Comparison of ENCODE assay signal across 8 mouse cellular contexts in genomic region chr4:134252911-134253721, GRCm38 (mm10). TPM values are rescaled to one million over a fixed set of nuclear protein-coding genes. Genes with fewer than 3 reads are reported as not detected.
DNase-seq lines count a peak whose midpoint lies in the region; ATAC-seq and TF ChIP-seq lines count a peak whose summit lies in the region.

No protein-coding gene starts in this region.

- H3K4me2 ChIP-seq in hindbrain, embryonic 15.5 days = peak overlapping the region; percentile 89
- H3K4me2 ChIP-seq in liver, embryonic 15.5 days = 0 out of 2 replicates have a peak overlapping the region, but pooled peaks have one; percentile 67

- H3K9me3 ChIP-seq in E14TG2a.4 (ENCODE audit: low read length) = no peaks in the 10 kb centered on the region
- H3K9me3 ChIP-seq in hindbrain, embryonic 15.5 days = no peaks in the 10 kb centered on the region
- no peaks in the 10 kb centered on the region for H3K9me3 ChIP-seq in liver, embryonic 15.5 days (replicated peaks)

- intact Hi-C loops in left cerebral cortex, postnatal 4 days (cut with DNase I) = no loop called here

- peak overlapping the region; percentile 86; the same call in 1 of the 2 replicates for H3K27ac ChIP-seq in hindbrain, embryonic 15.5 days (replicated peaks)
- H3K27ac ChIP-seq in liver, embryonic 15.5 days (replicated peaks) = no peak overlapping the region

- WGBS in hindbrain, embryonic 15.5 days = 9% methylated on average over 15 of the region's 15 CpGs
- 12% methylated on average over 15 of the region's 15 CpGs for WGBS in liver, embryonic 15.5 days (ENCODE audit: insufficient replicate concordance)

- H3K27me3 ChIP-seq in E14TG2a.4 (ENCODE audit: insufficient read depth, low read length) = peaks cover 63% of the 10 kb centered on the region
- H3K27me3 ChIP-seq in hindbrain, embryonic 15.5 days = peaks cover 42% of the 10 kb centered on the region
- H3K27me3 ChIP-seq in liver, embryonic 15.5 days = peaks cover 95% of the 10 kb centered on the region

- H3K4me3 ChIP-seq in E14TG2a.4 (replicated peaks; ENCODE audit: low read length) = peak overlapping the region; percentile 78
- H3K4me3 ChIP-seq in hindbrain, embryonic 15.5 days = peak overlapping the region; percentile 56
- peak overlapping the region; percentile 22; the same call in 1 of the 2 replicates for H3K4me3 ChIP-seq in liver, embryonic 15.5 days (replicated peaks)

- no peak for ATAC-seq in hindbrain, embryonic 15.5 days (ENCODE audit: low FRiP score, low read depth)
- no peak for ATAC-seq in liver, embryonic 15.5 days (ENCODE audit: insufficient read depth)
- no peak for ATAC-seq in monocyte, adult 5-6 weeks (replicated peaks; ENCODE audit: insufficient number of reproducible peaks, low FRiP score, low TSS enrichment, poor library complexity, severe bottlenecking)

- no peak for TF ChIP-seq CTCF in E14TG2a.4 (conservative IDR thresholded peaks at IDR 0.05; ENCODE audit: low read length)

- H3K9ac ChIP-seq in hindbrain, embryonic 15.5 days = 0 out of 2 replicates have a peak overlapping the region, but pooled peaks have one; percentile 3
- no peak overlapping the region for H3K9ac ChIP-seq in liver, embryonic 15.5 days

- H3K4me1 ChIP-seq in E14TG2a.4 (replicated peaks; ENCODE audit: low read depth, low read length) = peaks cover 89% of the 10 kb centered on the region
- peaks cover 50% of the 10 kb centered on the region for H3K4me1 ChIP-seq in hindbrain, embryonic 15.5 days (replicated peaks)
- peaks cover 48% of the 10 kb centered on the region for H3K4me1 ChIP-seq in liver, embryonic 15.5 days (replicated peaks)

- H3K36me3 ChIP-seq in E14TG2a.4 (ENCODE audit: insufficient read depth, low read length) = no peaks in the 10 kb centered on the region
- H3K36me3 ChIP-seq in hindbrain, embryonic 15.5 days = no peaks in the 10 kb centered on the region
- H3K36me3 ChIP-seq in liver, embryonic 15.5 days (replicated peaks) = no peaks in the 10 kb centered on the region

- DNase-seq in embryo, embryonic 10 days (ENCODE audit: low spot score) = peak; percentile 68
- no peak for DNase-seq in cerebellum, postnatal 36 days
- DNase-seq in left cerebral cortex, postnatal 4 days = no peak
- no peak for DNase-seq in right cerebral cortex, postnatal 25 days

RNA-seq across cellular contexts. Expression of gene Grrp1, which starts 0.8 kb away (rescaled TPM):
- 16.8 and 18.9 TPM in 2 replicates for polyA plus RNA-seq in hindbrain, embryonic 15.5 days (2015; fragmentation: Nextera tagmentation; extraction: Ambion mirVana)
- 0.46 and 1.0 TPM in 2 replicates for polyA plus RNA-seq in liver, embryonic 15.5 days (2015; fragmentation: Nextera tagmentation; extraction: Ambion mirVana)
- total RNA-seq in left cerebral cortex, postnatal 4 days (2021) = 1 to 10 TPM; 7.5 to 8.4 TPM
- total RNA-seq in monocyte, adult 5-6 weeks (2017) = not detected in 3 replicates

RNA-seq across cellular contexts. Expression of gene Gm30191, which starts 6.4 kb away (rescaled TPM):
- 0.52 and 0.83 TPM in 2 replicates for polyA plus RNA-seq in hindbrain, embryonic 15.5 days (2015; fragmentation: Nextera tagmentation; extraction: Ambion mirVana)
- not detected in 2 replicates for polyA plus RNA-seq in liver, embryonic 15.5 days (2015; fragmentation: Nextera tagmentation; extraction: Ambion mirVana)
- total RNA-seq in left cerebral cortex, postnatal 4 days (2021) = not detected
- total RNA-seq in monocyte, adult 5-6 weeks (2017) = not detected in 3 replicates

RNA-seq across cellular contexts. Expression of gene Zfp593, which starts 7.7 kb away (rescaled TPM):
- 13.3 and 13.8 TPM in 2 replicates for polyA plus RNA-seq in hindbrain, embryonic 15.5 days (2015; fragmentation: Nextera tagmentation; extraction: Ambion mirVana)
- 5.4 and 5.8 TPM in 2 replicates for polyA plus RNA-seq in liver, embryonic 15.5 days (2015; fragmentation: Nextera tagmentation; extraction: Ambion mirVana)
- total RNA-seq in left cerebral cortex, postnatal 4 days (2021) = 10 to 100 TPM; 15.4 to 16.5 TPM
- total RNA-seq in monocyte, adult 5-6 weeks (2017) = 2.8 to 8.7 TPM (median 6.0 TPM) in 3 replicates

RNA-seq across cellular contexts. Expression of gene E130218I03Rik, which starts 9.7 kb away (rescaled TPM):
- 0.48 and 0.64 TPM in 2 replicates for polyA plus RNA-seq in hindbrain, embryonic 15.5 days (2015; fragmentation: Nextera tagmentation; extraction: Ambion mirVana)
- 0.16 TPM in 1 of 2 replicates, not detected in the other for polyA plus RNA-seq in liver, embryonic 15.5 days (2015; fragmentation: Nextera tagmentation; extraction: Ambion mirVana)
- not detected for total RNA-seq in left cerebral cortex, postnatal 4 days (2021)
- total RNA-seq in monocyte, adult 5-6 weeks (2017) = 1.4 TPM in 1 of 3 replicates, not detected in the others

RNA-seq across cellular contexts. Expression of gene Cnksr1, which starts 14.9 kb away (rescaled TPM):
- polyA plus RNA-seq in hindbrain, embryonic 15.5 days (2015; fragmentation: Nextera tagmentation; extraction: Ambion mirVana) = 0.10 and 0.30 TPM in 2 replicates
- 0.10 TPM in 2 replicates for polyA plus RNA-seq in liver, embryonic 15.5 days (2015; fragmentation: Nextera tagmentation; extraction: Ambion mirVana)
- total RNA-seq in left cerebral cortex, postnatal 4 days (2021) = under 1 TPM; 0.22 to 0.36 TPM
- not detected in 3 replicates for total RNA-seq in monocyte, adult 5-6 weeks (2017)

Comparison
In these comparisons a context has a peak if more than half of its experiments do, and no peak if none do; other contexts are left out.
1. H3K4me3 ChIP-seq: peak in every context shown above with its lines; median percentile 78 in E14TG2a.4; 56 in hindbrain, embryonic 15.5 days; 22 in liver, embryonic 15.5 days.